Mouse (Mus musculus) ES-CJ7 (cell line): Measurements from ENCODE around the gene Gxylt2.

ENCODE experiments used
- DNase-seq: peaks from one replicate; pipeline ENCODE4 v3.0.0; 2011; ENCODE audit warnings: low read depth, low spot score

The Gxylt2 gene

GRCm38 (mm10) chr6:100848682-100849375 lies 144.3 kb downstream of the Gxylt2 start:
- no peak for DNase-seq

- peak; percentile 40 for DNase-seq
Measured at GRCm38 (mm10) chr6:100850671-100851081, 146.1 kb downstream of the Gxylt2 start.

GRCm38 (mm10) chr6:100851083-100851482 lies 146.5 kb downstream of the Gxylt2 start:
- DNase-seq, result peak; percentile 32
